ENCODE assay signal across 17 mouse cellular contexts in genomic region chr3:96452262-96452661, GRCm38 (mm10). TPM values are rescaled to one million over a fixed set of nuclear protein-coding genes. Genes with fewer than 3 reads are reported as not detected.
A peak's percentile ranks its signal among the peaks of the same experiment; 100 is the strongest.
DNase-seq lines count a peak whose midpoint lies in the region; ATAC-seq lines count a peak whose summit lies in the region.
"Not testable (repeated sequence)": the region's sequence is repeated elsewhere in the genome, so short reads cannot be mapped to it uniquely, and the experiment has no call there.
"Had no signal": no experiment of that assay in that cellular context is flagged by ENCODE, and none has a peak within 500 bp of the region (broad histone marks: within the 10 kb centered on the region; RNA-seq: fewer than 3 reads in every experiment).

TSS of gene BC107364 (minus strand) at chr3:96452306.

- not testable (repeated sequence) for H3K4me3 ChIP-seq in embryonic facial prominence, embryonic 11.5 days (ENCODE audit: low read depth, low read length); forebrain, embryonic 14.5 days (ENCODE audit: low read depth, low read length); heart, embryonic 16.5 days (ENCODE audit: low read length); intestine, embryonic 15.5 days (replicated peaks); liver, embryonic 12.5 days; lung, embryonic 16.5 days (ENCODE audit: low read length); midbrain, embryonic 14.5 days (replicated peaks; ENCODE audit: low read depth, low read length); neural tube, embryonic 14.5 days (ENCODE audit: low read depth, low read length)

- ATAC-seq in embryonic facial prominence, embryonic 11.5 days (replicated peaks; ENCODE audit: insufficient number of reproducible peaks, low FRiP score, low TSS enrichment, low read depth), result peak; percentile 14; the same call in 1 of the 2 replicates
- peak; percentile 33; the same call in 1 of the 2 replicates for ATAC-seq in forebrain, embryonic 14.5 days
- 0 out of 2 replicates have a peak, but pooled peaks have one; percentile 7 for ATAC-seq in heart, embryonic 16.5 days (replicated peaks; ENCODE audit: extremely low read depth, insufficient read depth, low FRiP score)
- ATAC-seq in intestine, embryonic 15.5 days, result peak; percentile 30
- peak; percentile 65 for ATAC-seq in liver, embryonic 12.5 days
- peak; percentile 32; the same call in 1 of the 2 replicates for ATAC-seq in lung, embryonic 16.5 days (ENCODE audit: low read depth)
- peak; percentile 25 for ATAC-seq in midbrain, embryonic 14.5 days (ENCODE audit: low FRiP score, low TSS enrichment)
- peak; percentile 31; the same call in 1 of the 2 replicates for ATAC-seq in neural tube, embryonic 14.5 days (ENCODE audit: low read depth)

- DNase-seq in embryonic facial prominence, embryonic 11.5 days (ENCODE audit: low spot score); forebrain, embryonic 14.5 days (ENCODE audit: low spot score); midbrain, embryonic 14.5 days: not testable (repeated sequence)

- not testable (repeated sequence) for H3K9me3 ChIP-seq in embryonic facial prominence, embryonic 11.5 days (replicated peaks; ENCODE audit: control insufficient read depth, low read length); forebrain, embryonic 14.5 days (replicated peaks; ENCODE audit: control insufficient read depth, low read length); heart, embryonic 16.5 days (replicated peaks; ENCODE audit: control insufficient read depth, low read length); intestine, embryonic 15.5 days; liver, embryonic 12.5 days (replicated peaks); lung, embryonic 16.5 days (ENCODE audit: control insufficient read depth, low read length); midbrain, embryonic 14.5 days (ENCODE audit: control insufficient read depth, low read length); neural tube, embryonic 14.5 days (ENCODE audit: control insufficient read depth, low read length)

- H3K4me1 ChIP-seq in embryonic facial prominence, embryonic 11.5 days (ENCODE audit: control insufficient read depth, insufficient read depth, low read length); forebrain, embryonic 14.5 days (ENCODE audit: control insufficient read depth, insufficient read depth, low read length); heart, embryonic 16.5 days (ENCODE audit: control insufficient read depth, insufficient read depth, low read length); intestine, embryonic 15.5 days (replicated peaks); liver, embryonic 12.5 days; lung, embryonic 16.5 days (replicated peaks; ENCODE audit: control insufficient read depth, insufficient read depth, low read length); midbrain, embryonic 14.5 days (ENCODE audit: control insufficient read depth, insufficient read depth, low read length); neural tube, embryonic 14.5 days (ENCODE audit: control insufficient read depth, insufficient read depth, low read length): not testable (repeated sequence)

- H3K27ac ChIP-seq in embryonic facial prominence, embryonic 11.5 days (replicated peaks; ENCODE audit: low read depth, low read length); forebrain, embryonic 14.5 days (ENCODE audit: low read depth, low read length); heart, embryonic 16.5 days (ENCODE audit: low read length); intestine, embryonic 15.5 days; liver, embryonic 12.5 days; lung, embryonic 16.5 days (ENCODE audit: low read length); midbrain, embryonic 14.5 days (replicated peaks; ENCODE audit: low read depth, low read length); neural tube, embryonic 14.5 days (ENCODE audit: low read depth, low read length): not testable (repeated sequence)

- H3K27me3 ChIP-seq in embryonic facial prominence, embryonic 11.5 days (ENCODE audit: control insufficient read depth, insufficient read depth, low read length); forebrain, embryonic 14.5 days (replicated peaks; ENCODE audit: control insufficient read depth, insufficient read depth, low read length); heart, embryonic 16.5 days (ENCODE audit: control insufficient read depth, insufficient read depth, low read length); intestine, embryonic 15.5 days (replicated peaks); lung, embryonic 16.5 days (ENCODE audit: control insufficient read depth, insufficient read depth, low read depth, low read length); neural tube, embryonic 14.5 days (ENCODE audit: control insufficient read depth, insufficient read depth, low read length): not testable (repeated sequence)
- peaks cover 12% of the 10 kb centered on the region for H3K27me3 ChIP-seq in liver, embryonic 12.5 days (replicated peaks)
- H3K27me3 ChIP-seq in midbrain, embryonic 14.5 days (ENCODE audit: control insufficient read depth, insufficient read depth, low read length), result peaks cover 11% of the 10 kb centered on the region

- H3K4me2 ChIP-seq in embryonic facial prominence, embryonic 11.5 days (ENCODE audit: low read depth, low read length); forebrain, embryonic 14.5 days (ENCODE audit: low read length); heart, embryonic 16.5 days (ENCODE audit: low read depth, low read length); intestine, embryonic 15.5 days (replicated peaks); liver, embryonic 12.5 days; lung, embryonic 16.5 days (ENCODE audit: low read depth, low read length); midbrain, embryonic 14.5 days (ENCODE audit: low read length); neural tube, embryonic 14.5 days (ENCODE audit: low read depth, low read length): not testable (repeated sequence)

- no CpG with 5 or more reads among the region's 48 CpGs for WGBS in embryonic facial prominence, embryonic 11.5 days
- WGBS in forebrain, embryonic 14.5 days, result no CpG with 5 or more reads among the region's 48 CpGs
- WGBS in heart, embryonic 16.5 days, result no CpG with 5 or more reads among the region's 48 CpGs
- no CpG with 5 or more reads among the region's 48 CpGs for WGBS in intestine, embryonic 15.5 days
- no CpG with 5 or more reads among the region's 48 CpGs for WGBS in liver, embryonic 12.5 days (ENCODE audit: insufficient replicate concordance)
- WGBS in lung, embryonic 16.5 days, result no CpG with 5 or more reads among the region's 48 CpGs
- no CpG with 5 or more reads among the region's 48 CpGs for WGBS in midbrain, embryonic 14.5 days
- WGBS in neural tube, embryonic 14.5 days, result no CpG with 5 or more reads among the region's 48 CpGs

- not testable (repeated sequence) for H3K36me3 ChIP-seq in embryonic facial prominence, embryonic 11.5 days (replicated peaks; ENCODE audit: control insufficient read depth, insufficient read depth, low read depth, low read length); forebrain, embryonic 14.5 days (ENCODE audit: control insufficient read depth, insufficient read depth, low read length); heart, embryonic 16.5 days (ENCODE audit: control insufficient read depth, insufficient read depth); intestine, embryonic 15.5 days; liver, embryonic 12.5 days; lung, embryonic 16.5 days (ENCODE audit: control insufficient read depth, insufficient read depth, low read length); midbrain, embryonic 14.5 days (ENCODE audit: control insufficient read depth, insufficient read depth, low read length); neural tube, embryonic 14.5 days (ENCODE audit: control insufficient read depth, insufficient read depth, low read length)

- not testable (repeated sequence) for H3K9ac ChIP-seq in embryonic facial prominence, embryonic 11.5 days (replicated peaks; ENCODE audit: low read length); forebrain, embryonic 14.5 days (ENCODE audit: low read length); heart, embryonic 16.5 days (ENCODE audit: low read length); intestine, embryonic 15.5 days; liver, embryonic 12.5 days; lung, embryonic 16.5 days (ENCODE audit: low read length); midbrain, embryonic 14.5 days (replicated peaks; ENCODE audit: low read length); neural tube, embryonic 14.5 days (replicated peaks; ENCODE audit: low read depth, low read length)

RNA-seq across cellular contexts. Expression of gene BC107364, which starts in this region (rescaled TPM):
- not detected in 2 replicates for polyA plus RNA-seq in embryonic facial prominence, embryonic 11.5 days (2014; fragmentation: Nextera tagmentation; extraction: Ambion mirVana)
- polyA plus RNA-seq in forebrain, embryonic 14.5 days (2014; fragmentation: Nextera tagmentation; extraction: Ambion mirVana), result not detected in 2 replicates
- polyA plus RNA-seq in heart, embryonic 16.5 days (2015; fragmentation: Nextera tagmentation; extraction: Ambion mirVana), result 1.3 and 1.5 TPM in 2 replicates
- 0.14 and 0.20 TPM in 2 replicates for polyA plus RNA-seq in intestine, embryonic 15.5 days (2015; fragmentation: Nextera tagmentation; extraction: Ambion mirVana)
- not detected in 2 replicates for polyA plus RNA-seq in liver, embryonic 12.5 days (2016; fragmentation: Nextera tagmentation; extraction: Ambion mirVana)
- 0.30 and 0.34 TPM in 2 replicates for polyA plus RNA-seq in lung, embryonic 16.5 days (2015; fragmentation: Nextera tagmentation; extraction: Ambion mirVana)
- polyA plus RNA-seq in midbrain, embryonic 14.5 days (2014; fragmentation: Nextera tagmentation; extraction: Ambion mirVana), result not detected in 2 replicates
- not detected in 2 replicates for polyA plus RNA-seq in neural tube, embryonic 14.5 days (2014; fragmentation: Nextera tagmentation; extraction: Ambion mirVana)
- polyA plus RNA-seq: adrenal gland, adult 2 months; cerebellum, adult 2 months; erythroblast, embryonic 14.5 days; heart, embryonic 10.5 days; inflammation-experienced regulatory T-cells, adult 6 months; limb, embryonic 11.5 days; lung, adult 2 months; macrophage; neural tube, embryonic 15.5 days had no signal

Comparison
In these comparisons a context has a peak if more than half of its experiments do, and no peak if none do; other contexts are left out.
1. Peak in ATAC-seq in embryonic facial prominence, embryonic 11.5 days; RNA of the gene not detected or under 1 TPM.
2. Peak in ATAC-seq in forebrain, embryonic 14.5 days; RNA of the gene not detected or under 1 TPM.
3. Peak in ATAC-seq in intestine, embryonic 15.5 days; RNA of the gene not detected or under 1 TPM.
4. Peak in ATAC-seq in liver, embryonic 12.5 days; RNA of the gene not detected or under 1 TPM.
5. Peak in ATAC-seq in lung, embryonic 16.5 days; RNA of the gene not detected or under 1 TPM.
6. Peak in ATAC-seq in midbrain, embryonic 14.5 days; RNA of the gene not detected or under 1 TPM.
7. Peak in ATAC-seq in neural tube, embryonic 14.5 days; RNA of the gene not detected or under 1 TPM.
8. ATAC-seq: peak in every context shown above with its lines; median percentile 65 in liver, embryonic 12.5 days; 33 in forebrain, embryonic 14.5 days; 32 in lung, embryonic 16.5 days; 31 in neural tube, embryonic 14.5 days; 30 in intestine, embryonic 15.5 days; 25 in midbrain, embryonic 14.5 days; 14 in embryonic facial prominence, embryonic 11.5 days; 7 in heart, embryonic 16.5 days.